Mouse (Mus musculus) E14TG2a.4 (cell line): Measurements from ENCODE around the gene Kif16b.

Experiments used
- CTCF ChIP-seq: conservative IDR thresholded peaks from 2 replicates; pipeline ENCODE4 v1.5.1; 2014; ENCODE audit warnings: low read length
- POU5F1 ChIP-seq: IDR thresholded peaks from 2 replicates; pipeline ENCODE4 v1.6.1; 2014; ENCODE audit warnings: low read length, borderline replicate concordance

GRCm38 (mm10) chr2:142612359-142612953, 288.9 kb downstream of the Kif16b start:
- TF ChIP-seq CTCF: no peak
- no peak for TF ChIP-seq POU5F1
